Mouse (Mus musculus) CH12.LX (cell line): ENCODE results near the gene Lman2. TPM values are rescaled to one million over a fixed set of nuclear protein-coding genes. Genes with fewer than 3 reads are reported as not detected.

Experiments
- DNase-seq: peaks from one replicate; pipeline ENCODE4 v3.0.0-alpha.2; 2013; ENCODE audit errors: extremely low read depth
- H3K27ac ChIP-seq: 2 replicates; pipeline ENCODE4 v1.5.1; 2012; ENCODE audit warnings: low read depth, mild to moderate bottlenecking, control low read depth, moderate library complexity; ENCODE audit not compliant: insufficient read depth
- H3K27me3 ChIP-seq: replicated peaks from 2 replicates; pipeline ENCODE3; 2012; ENCODE audit warnings: inconsistent platforms
- H3K36me3 ChIP-seq, 2 experiments: replicated peaks in 1 of 2; 2 replicates each; pipeline versions ENCODE3 to v1.6.1; 2012; ENCODE audit warnings: inconsistent platforms in 1 of 2, low read length in 1 of 2, mild to moderate bottlenecking in 1 of 2, mixed read lengths in 1 of 2, moderate library complexity in 1 of 2; ENCODE audit not compliant: control insufficient read depth in 1 of 2, insufficient read depth in 1 of 2
- H3K4me1 ChIP-seq, 2 experiments: 2 replicates each; pipeline ENCODE4 v1.6.1; 2012; ENCODE audit warnings: inconsistent platforms in 1 of 2, moderate library complexity in 1 of 2; ENCODE audit not compliant: insufficient read depth in 2 of 2, control insufficient read depth in 1 of 2
- H3K4me2 ChIP-seq: 2 replicates; pipeline ENCODE4 v1.6.1; 2012; ENCODE audit warnings: low read depth, mild to moderate bottlenecking, control low read depth; ENCODE audit not compliant: poor library complexity, insufficient read depth, severe bottlenecking
- H3K4me3 ChIP-seq, 3 experiments: fragments of 150-350 bp in 1 of 3; sonication (generic) in 1 of 3; replicated peaks in 1 of 3; 2 replicates each; pipeline versions ENCODE3 to v1.5.1; 2011 to 2012; ENCODE audit warnings: low read depth in 2 of 3, low read length in 2 of 3, mild to moderate bottlenecking in 2 of 3, moderate library complexity in 2 of 3, control low read depth in 1 of 3, improper control_type of control experiment in 1 of 3, inconsistent platforms in 1 of 3, mixed read lengths in 1 of 3; ENCODE audit not compliant: poor library complexity in 1 of 3
- H3K79me2 ChIP-seq: replicated peaks from 2 replicates; pipeline ENCODE4 v1.6.1; 2012; ENCODE audit warnings: mild to moderate bottlenecking, moderate library complexity; ENCODE audit not compliant: control insufficient read depth, poor library complexity, insufficient read depth, severe bottlenecking; ENCODE audit errors: extremely low read depth
- H3K9ac ChIP-seq: 2 replicates; pipeline ENCODE4 v1.6.1; 2012; ENCODE audit warnings: low read depth, mild to moderate bottlenecking, control low read depth, moderate library complexity; ENCODE audit not compliant: insufficient read depth
- H3K9me3 ChIP-seq: replicated peaks from 2 replicates; pipeline ENCODE3; 2012; ENCODE audit warnings: low read length, inconsistent platforms, mixed read lengths
- BHLHE40 ChIP-seq: IDR thresholded peaks from 2 replicates; pipeline ENCODE4 v1.6.1; 2011; ENCODE audit warnings: mild to moderate bottlenecking, low read depth, low read length, improper control_type of control experiment
- CHD1 ChIP-seq: IDR thresholded peaks from 2 replicates; pipeline ENCODE4 v1.6.1; 2012; ENCODE audit warnings: low read depth, low read length, improper control_type of control experiment, inconsistent platforms
- CHD2 ChIP-seq: IDR thresholded peaks from 2 replicates; pipeline ENCODE4 v1.6.1; 2011; ENCODE audit warnings: low read length, improper control_type of control experiment
- ETS1 ChIP-seq: conservative IDR thresholded peaks from 2 replicates; pipeline ENCODE4 v1.6.1; 2012; ENCODE audit warnings: low read depth, mild to moderate bottlenecking, inconsistent platforms, low read length, improper control_type of control experiment, moderate library complexity
- IRF4 ChIP-seq: IDR thresholded peaks from 2 replicates; pipeline ENCODE4 v1.6.1; 2014; ENCODE audit warnings: low read depth, mild to moderate bottlenecking, inconsistent platforms, low read length, improper control_type of control experiment
- JUN ChIP-seq: IDR thresholded peaks from 2 replicates; pipeline ENCODE4 v1.6.1; 2011; ENCODE audit warnings: low read depth, mild to moderate bottlenecking, low read length, improper control_type of control experiment, moderate library complexity; ENCODE audit not compliant: insufficient read depth
- MAX ChIP-seq: IDR thresholded peaks from 2 replicates; pipeline ENCODE4 v1.6.1; 2011; ENCODE audit warnings: low read length, improper control_type of control experiment
- MEF2A ChIP-seq: IDR thresholded peaks from 2 replicates; pipeline ENCODE4 v1.6.1; 2014; ENCODE audit warnings: low read depth, mild to moderate bottlenecking, inconsistent platforms, low read length, improper control_type of control experiment, borderline replicate concordance
- MYC ChIP-seq: IDR thresholded peaks from 2 replicates; pipeline ENCODE4 v1.6.1; 2011; ENCODE audit warnings: low read depth, mild to moderate bottlenecking, improper control_type of control experiment, low read length
- NRF1 ChIP-seq: IDR thresholded peaks from 2 replicates; pipeline ENCODE4 v1.6.1; 2014; ENCODE audit warnings: low read depth, mild to moderate bottlenecking, inconsistent platforms, low read length, improper control_type of control experiment, moderate library complexity
- POLR2A ChIP-seq: IDR thresholded peaks from 2 replicates; pipeline ENCODE4 v1.6.1; 2011; ENCODE audit warnings: low read depth, mild to moderate bottlenecking, improper control_type of control experiment, low read length
- RAD21 ChIP-seq: IDR thresholded peaks from 2 replicates; pipeline ENCODE4 v1.6.1; 2011; ENCODE audit warnings: low read depth, mild to moderate bottlenecking, low read length, improper control_type of control experiment, moderate library complexity
- RCOR1 ChIP-seq: conservative IDR thresholded peaks from 2 replicates; pipeline ENCODE4 v1.6.1; 2012; ENCODE audit warnings: low read depth, mild to moderate bottlenecking, inconsistent platforms, low read length, improper control_type of control experiment
- TBP ChIP-seq: conservative IDR thresholded peaks from 2 replicates; pipeline ENCODE4 v1.6.1; 2011; ENCODE audit warnings: low read depth, low read length, improper control_type of control experiment
- TCF12 ChIP-seq: IDR thresholded peaks from 2 replicates; pipeline ENCODE4 v1.6.1; 2014; ENCODE audit warnings: low read depth, mild to moderate bottlenecking, inconsistent platforms, low read length, improper control_type of control experiment
- USF1 ChIP-seq: IDR thresholded peaks from 2 replicates; pipeline ENCODE4 v1.6.1; 2014; ENCODE audit warnings: low read depth, mild to moderate bottlenecking, inconsistent platforms, low read length, improper control_type of control experiment
- USF2 ChIP-seq: conservative IDR thresholded peaks from 2 replicates; pipeline ENCODE4 v1.6.1; 2011; ENCODE audit warnings: low read depth, low read length, improper control_type of control experiment
- ZC3H11A ChIP-seq: IDR thresholded peaks from 2 replicates; pipeline ENCODE4 v1.6.1; 2012; ENCODE audit warnings: low read depth, mild to moderate bottlenecking, inconsistent platforms, low read length, improper control_type of control experiment
- dilution Hi-C: fragments of 300-500 bp; cut with MboI; formaldehyde crosslinking; loops from 2 replicates; pipeline ENCODE4 v1.14.3; 2020; ENCODE audit warnings: low sequenced_read_pairs; ENCODE audit not compliant: extremely low pct_unique_long_range_greater_than_20kb, extremely low pct_ligation_motif_present
- in situ Hi-C: fragments of 300-500 bp; cut with MboI; formaldehyde crosslinking; loops from 3 replicates; pipeline ENCODE4 v1.14.3; 2019; ENCODE audit warnings: low sequenced_read_pairs, low pct_ligation_motif_present, low pct_unique_long_range_greater_than_20kb, mixed read lengths
- polyA plus RNA-seq: library from polyadenylated mRNA; unstranded; fragments of >175 nt; gene quantifications from 2 replicates; pipeline ENCODE4 v1.2.1, GENCODE M21; 2012; ENCODE audit warnings: low read depth; ENCODE audit not compliant: insufficient read length
- total RNA-seq, 2 experiments: library from RNA; depleted of rRNA; stranded (reverse); fragments of 300-350 nt in 1 of 2; fragments of >200 nt in 1 of 2; gene quantifications; 2 replicates each; pipeline ENCODE4 v1.2.3; 2012 to 2014

Lman2 gene
- total and polyA plus RNA-seq, 3 experiments: 94.6 to 174 (median 126) TPM

DNA sequence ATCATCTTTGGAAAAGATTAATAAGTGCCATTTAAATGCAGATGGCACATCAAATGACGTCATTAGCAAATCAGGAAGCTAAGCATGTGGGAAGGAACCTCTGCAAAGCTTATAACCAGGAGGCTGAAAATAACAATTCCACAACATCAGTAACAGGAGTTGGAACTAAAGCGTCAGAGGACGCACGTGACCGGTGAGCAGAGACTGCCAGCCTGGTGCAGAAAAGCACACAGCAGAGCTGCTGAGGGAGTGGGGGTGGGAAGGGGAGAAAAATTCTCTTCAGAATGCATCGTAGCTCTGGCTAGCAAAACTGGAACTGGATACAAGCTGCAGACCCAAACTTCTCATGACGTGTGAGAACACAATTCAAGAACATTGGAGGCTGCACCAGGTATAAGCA is 18.3 kb downstream of the Lman2 start:
- in situ Hi-C loops: no loop called here
- Histone ChIP-seq H3K79me2 (no peaks in the 10 kb centered on the region), H3K27me3 (no peaks in the 10 kb centered on the region), H3K27ac (no peak overlapping the region), H3K4me3 (no peak overlapping the region)
- dilution Hi-C loops: no loop called here
- DNase-seq: no peak
- TF ChIP-seq BHLHE40: no peak
- no peak for TF ChIP-seq USF1
- TF ChIP-seq NRF1: no peak
- no peak for TF ChIP-seq JUN
- no peak for TF ChIP-seq RAD21
- no peak for TF ChIP-seq RCOR1
- TF ChIP-seq IRF4: no peak
- no peak for TF ChIP-seq ZC3H11A
- no peak for TF ChIP-seq MEF2A
- TF ChIP-seq, all 38 proteins: peak for 0
- Histone ChIP-seq H3K4me2 (no peak overlapping the region), H3K9me3 (no peaks in the 10 kb centered on the region), H3K36me3 (peaks cover 50 to 67% of the 10 kb centered on the region in 2 experiments), H3K9ac (no peak overlapping the region), H3K4me1 (peaks cover 2 to 8% of the 10 kb centered on the region in 2 experiments; a peak in 3 of 4 replicates)

DNA sequence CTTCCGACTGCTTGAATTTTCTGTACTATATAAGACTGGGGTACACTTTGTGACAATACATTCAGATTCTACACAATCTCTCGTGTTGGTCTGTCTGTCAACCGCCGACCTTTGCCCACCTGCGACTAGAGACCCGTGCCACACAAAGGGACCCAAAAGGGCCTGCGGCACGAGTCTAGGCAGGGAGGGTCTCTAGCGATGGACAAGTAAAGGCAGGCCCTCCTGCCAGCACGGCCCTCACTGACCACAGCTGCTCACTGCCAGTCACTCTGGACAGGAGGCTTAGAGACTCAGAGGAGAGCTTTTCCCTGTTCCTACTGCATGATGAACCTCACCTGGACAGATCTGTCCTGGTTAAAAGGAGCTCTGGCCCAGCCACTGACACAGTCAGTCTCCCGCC is 20.1 kb downstream of the Lman2 start:
- H3K9ac ChIP-seq: no peak overlapping the region
- no peak overlapping the region for H3K27ac ChIP-seq
- no peaks in the 10 kb centered on the region for H3K9me3 ChIP-seq
- peaks cover 33 to 50% of the 10 kb centered on the region in 2 experiments for H3K36me3 ChIP-seq
- TF ChIP-seq ETS1: no peak
- H3K79me2 ChIP-seq: no peaks in the 10 kb centered on the region
- in situ Hi-C loops: no loop called here
- no peak for DNase-seq
- no peak overlapping the region for H3K4me2 ChIP-seq
- H3K4me1 ChIP-seq: peaks cover 8 to 18% of the 10 kb centered on the region in 2 experiments
- dilution Hi-C loops: no loop called here
- H3K27me3 ChIP-seq: no peaks in the 10 kb centered on the region
- no peak overlapping the region for H3K4me3 ChIP-seq

DNA sequence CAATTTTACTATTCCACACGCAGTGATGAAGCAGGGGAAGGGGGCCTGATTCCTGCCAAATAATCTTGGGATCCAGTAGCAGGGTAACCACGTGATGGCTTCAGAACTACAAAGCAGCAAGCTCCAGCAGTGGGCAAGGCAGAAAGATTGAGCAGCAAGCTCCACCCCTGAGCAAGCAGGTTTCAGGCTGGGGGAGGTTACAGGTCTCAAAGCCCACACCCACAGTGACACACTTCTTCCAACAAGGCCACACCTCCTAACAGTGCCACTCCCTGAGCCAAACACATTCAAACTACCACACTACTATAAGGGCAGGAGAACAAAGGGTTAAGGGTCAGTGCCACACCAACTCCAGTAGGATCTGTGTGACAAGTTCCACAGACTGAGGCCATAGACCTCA is 23.3 kb downstream of the Lman2 start:
- Histone ChIP-seq H3K27me3 (no peaks in the 10 kb centered on the region), H3K36me3 (peaks cover 4 to 18% of the 10 kb centered on the region in 2 experiments), H3K27ac (peak overlapping the region; percentile 56), H3K4me2 (peak overlapping the region; percentile 69), H3K4me1 (peaks cover 8 to 18% of the 10 kb centered on the region in 2 experiments), H3K9me3 (no peaks in the 10 kb centered on the region), H3K9ac (peak overlapping the region; percentile 31; the same call in 1 of the 2 replicates), H3K4me3 (peak overlapping the region in 2 of 3 experiments; percentile 3 to 7), H3K79me2 (no peaks in the 10 kb centered on the region)
- peak; percentile 66 for DNase-seq
- dilution Hi-C loops (no loop called here), in situ Hi-C loops (no loop called here)
- TF ChIP-seq USF1 (peak; percentile 73), USF2 (peak; percentile 67), TBP (peak; percentile 64), MAX (peak; percentile 75), TCF12 (0 out of 2 replicates have a peak, but pooled peaks have one; percentile 22), CHD1 (no peak), MYC (0 out of 2 replicates have a peak, but pooled peaks have one; percentile 12), IRF4 (no peak), POLR2A (peak; percentile 48), CHD2 (no peak)
